18 mouse cellular contexts compared by ENCODE assay signal in genomic region chr2:177075015-177075414, GRCm38 (mm10). TPM values are rescaled to one million over a fixed set of nuclear protein-coding genes. Genes with fewer than 3 reads are reported as not detected.
DNase-seq lines count a peak whose midpoint lies in the region; TF ChIP-seq lines count a peak whose summit lies in the region.
"Not testable (repeated sequence)": the region's sequence is repeated elsewhere in the genome, so short reads cannot be mapped to it uniquely, and the experiment has no call there.
"Had no signal": no experiment of that assay in that cellular context is flagged by ENCODE, and none has a peak within 500 bp of the region (broad histone marks: within the 10 kb centered on the region; RNA-seq: fewer than 3 reads in every experiment).

No protein-coding gene starts in this region.

- H3K27ac ChIP-seq in ES-Bruce4 (ENCODE audit: insufficient read depth, low read length); MEL (ENCODE audit: control insufficient read depth, low read depth, low read length): not testable (repeated sequence)

- H3K9ac ChIP-seq in ES-Bruce4 (ENCODE audit: low read depth, poor library complexity, severe bottlenecking): peak overlapping the region; percentile 72; the same call in 1 of the 2 replicates
- H3K9ac ChIP-seq in MEL (ENCODE audit: control insufficient read depth, low read depth, low read length, poor library complexity, severe bottlenecking): not testable (repeated sequence)

- not testable (repeated sequence) for TF ChIP-seq EP300 in ES-Bruce4 (IDR thresholded peaks at IDR 0.05; ENCODE audit: insufficient read depth, low read depth, low read length); MEL (IDR thresholded peaks at IDR 0.05; ENCODE audit: low read depth in 1 of 2, low read length in 2 of 2)

- not testable (repeated sequence) for H3K79me2 ChIP-seq in MEL (ENCODE audit: control insufficient read depth, insufficient read depth, low read length, poor library complexity)

- TF ChIP-seq RAD21 in MEL (IDR thresholded peaks at IDR 0.05; ENCODE audit: low read depth, low read length): peak; percentile 45

- peak; percentile 72 for DNase-seq in 416B (ENCODE audit: low read depth)
- DNase-seq in MEL (ENCODE audit: low read depth, low spot score): peak; percentile 58
- DNase-seq in adipocyte (ENCODE audit: low spot score): peak; percentile 35
- peak; percentile 7 for DNase-seq in lung, postnatal 10 days

- H3K27me3 ChIP-seq in ES-Bruce4 (ENCODE audit: control insufficient read depth, insufficient read depth, low read length, poor library complexity, severe bottlenecking); MEL (ENCODE audit: control insufficient read depth in 1 of 2, insufficient read depth in 2 of 2, low read length in 2 of 2): not testable (repeated sequence)

- not testable (repeated sequence) for TF ChIP-seq POLR2A in ES-Bruce4 (IDR thresholded peaks at IDR 0.05; ENCODE audit: insufficient read depth, low read length); MEL (IDR thresholded peaks at IDR 0.05; ENCODE audit: control insufficient read depth in 1 of 2, insufficient read depth in 1 of 2, low read depth in 1 of 2, low read length in 2 of 2, poor library complexity in 1 of 2)

- TF ChIP-seq CTCF in ES-Bruce4 (IDR thresholded peaks at IDR 0.05; ENCODE audit: low read depth, low read length): not testable (repeated sequence)
- peak in 2 of 3 experiments; percentile 3 to 43; a peak in 2 of 6 replicates for TF ChIP-seq CTCF in MEL (IDR thresholded peaks at IDR 0.05 in 2 of 3, conservative IDR thresholded peaks at IDR 0.05 in 1 of 3; ENCODE audit: control insufficient read depth in 1 of 3, insufficient read depth in 1 of 3, low read depth in 2 of 3, low read length in 3 of 3, poor library complexity in 1 of 3, severe bottlenecking in 1 of 3)

- not testable (repeated sequence) for H3K4me1 ChIP-seq in ES-Bruce4 (ENCODE audit: control insufficient read depth, insufficient read depth, low read length); MEL (ENCODE audit: control insufficient read depth in 1 of 2, insufficient read depth in 2 of 2, low read length in 2 of 2)

- H3K36me3 ChIP-seq in ES-Bruce4 (ENCODE audit: control insufficient read depth, insufficient read depth, low read length, poor library complexity, severe bottlenecking); MEL (ENCODE audit: control insufficient read depth in 1 of 2, insufficient read depth in 2 of 2, low read length in 2 of 2): not testable (repeated sequence)

- not testable (repeated sequence) for H3K9me3 ChIP-seq in ES-Bruce4 (replicated peaks; ENCODE audit: control insufficient read depth, insufficient read depth, low read length, poor library complexity, severe bottlenecking); MEL (replicated peaks; ENCODE audit: insufficient read depth, low read length)

- peak overlapping the region; percentile 14; the same call in 1 of the 2 replicates for H3K4me3 ChIP-seq in ES-Bruce4 (ENCODE audit: low read depth, low read length)
- H3K4me3 ChIP-seq in MEL (ENCODE audit: control insufficient read depth in 1 of 2, insufficient read depth in 1 of 2, low read depth in 2 of 2, low read length in 2 of 2): peak overlapping the region in 1 of 2 experiments; percentile 78; a peak in 2 of 4 replicates

TF ChIP-seq in MEL, 35 proteins besides CTCF, POLR2A, EP300 and RAD21:
- TF ChIP-seq MXI1 (IDR thresholded peaks at IDR 0.05; ENCODE audit: low read depth, low read length) (peak; percentile 30; the same call in 1 of the 2 replicates), MYC (IDR thresholded peaks at IDR 0.05; ENCODE audit: low read depth, low read length) (peak; percentile 77), SIN3A (IDR thresholded peaks at IDR 0.05; ENCODE audit: low read length) (peak; percentile 26; the same call in 1 of the 2 replicates), ZC3H11A (IDR thresholded peaks at IDR 0.05; ENCODE audit: low read depth, low read length) (peak; percentile 57), SMC3 (IDR thresholded peaks at IDR 0.05; ENCODE audit: low read depth, low read length) (peak; percentile 48)

RNA-seq across cellular contexts. Expression of gene Gm14401, which starts 0.9 kb away (rescaled TPM):
- polyA plus RNA-seq in ES-Bruce4 (2011; ENCODE audit: insufficient read depth, insufficient read length, low read depth, missing spikeins): 21.7 and 24.2 TPM in 2 replicates
- total RNA-seq in MEL (2012; rRNA removed): 1.6 and 2.2 TPM in 2 replicates
- 1,000 to 10,000 TPM in 1 of 2 experiments, under 1 TPM in 1; 0.35 to 1,276 TPM for polyA plus RNA-seq in MEL (2012; ENCODE audit: insufficient read depth in 1 of 2, insufficient read length in 2 of 2, low read depth in 1 of 2, low replicate concordance in 2 of 2, missing spikeins in 1 of 2)
- total RNA-seq: common myeloid progenitor, adult 5-6 weeks; forebrain, postnatal 0 days had no signal
- polyA plus RNA-seq: adrenal gland, adult 2 months; CD4-positive, CD25-positive, alpha-beta regulatory T cell, adult 4 months; cerebellum, adult 2 months; embryonic facial prominence, embryonic 12.5 days; embryonic facial prominence, embryonic 15.5 days; forebrain, embryonic 11.5 days; forebrain, embryonic 14.5 days; forebrain, postnatal 0 days; frontal cortex, adult 2 months; heart, embryonic 12.5 days; hindbrain, embryonic 10.5 days; hindbrain, embryonic 13.5 days had no signal

Comparison
In these comparisons a context has a peak if more than half of its experiments do, and no peak if none do; other contexts are left out.
1. DNase-seq: peak in every context shown above with its lines; median percentile 72 in 416B; 58 in MEL; 35 in adipocyte; 7 in lung, postnatal 10 days.